Mouse (Mus musculus) kidney, adult 9 months (tissue): Measurements from ENCODE around the gene Med24.
A peak's percentile ranks its signal among the peaks of the same experiment; 100 is the strongest.

Source experiments
- DNase-seq: peaks from one replicate; pipeline ENCODE4 v3.0.0; 2022

The Med24 gene

DNA sequence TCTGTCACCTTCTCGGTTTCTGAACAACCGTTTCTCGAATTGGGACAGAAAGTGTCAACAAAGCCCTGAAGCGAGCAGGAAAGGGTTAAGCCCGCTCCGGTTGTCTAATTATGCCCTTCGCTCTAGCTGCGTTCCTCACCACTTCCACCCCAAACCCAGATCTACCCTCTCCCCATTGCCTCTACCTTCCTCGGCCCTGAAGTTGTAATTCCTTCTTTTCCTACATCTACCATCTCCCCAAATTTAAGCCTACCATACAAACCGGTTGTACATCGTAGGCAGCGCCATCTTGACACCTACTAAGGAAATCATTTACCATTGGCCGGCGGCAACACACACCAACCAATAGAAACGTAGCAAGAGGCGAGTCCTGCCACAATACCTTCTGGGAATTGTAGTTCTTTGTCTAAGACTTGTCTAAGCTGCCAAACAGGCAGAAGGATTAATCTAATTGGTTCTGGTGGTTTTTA, at the start of gene Med24:
Gene Med24 (minus strand): TSS at position 317 of the 470 bp plus-strand sequence.
- peak; percentile 96 for DNase-seq

DNA sequence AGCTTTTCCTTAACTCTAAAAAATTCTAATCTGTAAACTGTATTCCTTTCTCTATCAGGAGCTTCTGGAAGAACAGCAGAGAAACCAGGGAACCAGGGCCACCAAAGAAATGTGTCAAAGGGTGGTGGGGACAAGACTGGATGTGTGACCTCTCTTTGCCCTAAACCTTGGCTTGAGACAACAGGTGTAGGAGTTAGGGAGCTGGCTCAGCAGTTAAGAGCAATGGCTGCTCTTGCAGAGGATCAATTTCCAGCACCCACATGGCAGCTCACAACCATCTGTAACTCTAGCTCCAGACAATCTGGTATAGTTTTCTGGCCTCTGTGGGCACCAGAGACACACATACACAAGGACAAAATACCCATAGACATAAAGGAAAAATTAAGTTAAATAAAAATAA, 48.7 kb upstream of the Med24 start:
- no peak for DNase-seq

DNA sequence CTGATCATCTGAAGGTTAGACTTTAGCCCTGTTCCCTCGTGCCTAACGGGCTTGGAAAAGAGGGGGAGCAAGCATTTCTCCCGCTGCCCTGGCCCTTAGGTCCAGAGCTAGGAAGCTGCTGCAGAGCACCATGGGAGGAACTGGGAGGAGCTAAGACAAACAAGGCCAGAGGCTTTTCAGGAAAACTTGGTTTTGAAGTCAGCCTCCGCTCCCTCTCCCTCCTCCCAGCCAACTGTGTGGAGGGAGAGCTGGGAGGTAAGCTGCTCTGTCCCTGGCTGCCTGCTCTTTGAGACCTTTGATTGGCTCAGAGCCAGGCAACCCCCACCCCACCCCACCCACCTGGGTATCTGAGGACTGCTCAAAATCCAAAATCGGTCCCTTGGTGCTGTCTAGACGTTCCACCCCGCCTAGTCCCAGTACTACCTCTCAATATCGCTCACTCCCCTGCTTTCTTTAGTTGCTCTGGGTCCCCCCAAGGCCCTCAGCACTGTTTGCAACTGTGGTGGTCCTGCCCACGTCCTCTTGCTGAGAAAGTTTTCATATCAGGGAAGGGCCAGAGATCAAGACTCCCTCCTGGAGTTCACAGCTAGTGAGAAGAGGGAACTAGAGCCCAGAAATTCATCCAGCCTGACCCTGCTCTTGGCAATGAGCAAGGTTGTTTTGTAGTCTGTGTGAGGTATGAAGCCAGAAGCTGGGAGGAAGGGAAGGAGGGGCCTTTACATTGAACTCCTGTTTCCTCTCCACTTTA, 47.8 kb upstream of the Med24 start:
- DNase-seq = peak; percentile 92

DNA sequence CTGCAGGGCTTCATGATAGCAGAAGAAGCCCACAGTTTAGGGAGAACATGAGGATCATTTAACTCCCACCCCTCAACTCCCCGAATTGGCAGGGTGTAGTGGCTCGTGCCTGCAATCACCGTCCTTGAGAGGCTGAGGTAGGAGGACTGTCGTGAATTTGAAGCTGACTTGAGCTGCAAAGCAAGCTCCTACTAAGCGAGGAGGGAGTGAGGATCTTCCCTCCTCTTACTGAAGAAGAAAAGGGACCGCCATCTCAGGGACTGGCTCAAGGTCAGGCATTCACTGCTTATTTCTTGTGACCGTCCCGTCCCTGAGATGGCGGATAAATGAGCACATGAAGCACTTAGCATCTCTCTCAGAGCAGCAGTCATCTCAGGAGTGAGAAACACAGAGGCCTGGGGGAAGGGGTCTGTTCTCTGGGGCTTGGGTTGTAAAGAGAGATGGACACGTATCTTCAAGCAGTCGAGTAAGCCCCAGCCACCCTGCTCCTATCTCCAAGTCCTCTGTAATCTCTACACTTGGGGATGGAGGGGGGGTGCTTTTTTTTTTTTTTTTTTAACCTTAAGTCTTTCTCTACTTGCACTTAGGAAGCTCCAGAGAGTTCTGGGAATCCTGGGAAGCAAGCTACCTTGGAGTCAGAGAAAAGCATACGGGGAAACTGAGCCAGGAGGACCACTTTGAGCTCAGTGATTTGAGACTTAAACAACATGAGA, 47.0 kb upstream of the Med24 start:
- DNase-seq = no peak

DNA sequence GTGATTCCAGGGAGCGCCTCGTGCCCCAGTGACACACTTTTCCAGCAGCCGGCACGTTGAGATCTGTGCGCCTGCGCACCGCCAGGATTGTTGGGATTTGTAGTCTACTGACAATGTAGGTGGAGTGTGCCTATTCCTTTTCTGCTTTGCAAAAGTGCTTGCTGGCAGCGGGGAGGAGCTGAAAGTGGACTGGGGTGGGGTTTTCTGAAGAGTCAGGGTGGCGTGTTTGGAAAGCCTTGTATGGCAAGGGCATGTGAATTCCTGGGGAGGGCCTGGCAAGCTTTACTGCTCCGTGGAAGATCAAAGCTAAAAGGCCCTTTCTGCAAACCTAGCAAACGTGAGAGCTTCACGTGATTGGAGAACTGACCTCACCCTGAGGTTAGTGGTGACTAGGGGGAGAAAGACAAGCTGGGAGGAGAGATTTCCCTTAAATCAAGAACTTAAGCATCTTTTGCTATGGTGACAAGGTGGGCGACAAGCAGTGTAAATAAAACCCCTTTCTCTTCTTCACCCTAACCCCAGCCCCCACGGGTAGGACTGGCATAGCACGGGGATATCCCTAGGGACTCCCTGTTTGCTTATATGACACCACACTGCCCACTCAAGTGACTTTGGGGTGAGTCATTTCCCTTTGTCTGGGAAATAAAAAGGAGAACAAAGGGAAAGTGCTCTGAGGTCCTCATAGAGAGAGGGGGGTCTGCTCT, 46.3 kb upstream of the Med24 start:
- peak; percentile 100 for DNase-seq

DNA sequence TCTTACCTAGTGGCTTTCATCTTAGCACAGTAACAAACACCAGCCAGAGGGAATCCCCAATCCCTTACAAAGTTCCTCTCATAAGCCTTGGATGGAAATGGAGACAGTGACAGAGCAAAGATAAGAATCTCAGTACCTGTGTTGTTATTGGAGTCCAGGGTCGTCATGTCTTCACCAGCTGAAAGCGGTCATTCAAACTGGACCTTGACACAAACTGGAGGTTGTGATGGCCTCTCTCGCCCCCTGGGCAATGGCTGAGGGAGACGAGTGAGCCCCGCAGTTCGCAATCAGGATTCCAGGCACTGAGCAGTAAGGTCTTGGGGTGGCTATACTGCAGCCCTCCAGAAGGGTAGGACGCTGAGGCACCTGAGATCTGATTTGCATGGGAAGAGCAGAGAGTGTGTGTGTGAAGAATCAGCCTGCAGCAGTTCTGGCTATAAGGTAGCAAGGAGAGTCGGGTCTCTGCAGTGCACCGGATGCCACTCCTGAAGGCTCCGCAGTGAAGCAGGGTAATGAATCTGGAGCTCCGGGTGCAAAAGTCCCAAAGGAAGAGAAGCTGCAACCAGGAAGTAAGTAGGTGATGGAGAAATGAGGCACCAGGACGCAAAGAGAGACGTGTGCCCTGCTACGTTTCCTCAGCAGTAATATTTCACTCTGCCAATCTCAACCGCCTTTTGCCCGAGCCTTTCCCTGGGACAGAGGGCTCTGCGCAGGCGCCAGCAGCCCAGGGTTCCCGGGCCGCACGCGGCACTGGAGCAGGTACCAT, 45.5 kb upstream of the Med24 start, which contains the start of gene Nr1d1:
Gene Nr1d1 (minus strand): TSS at position 752 of the 766 bp plus-strand sequence.
- DNase-seq = no peak

DNA sequence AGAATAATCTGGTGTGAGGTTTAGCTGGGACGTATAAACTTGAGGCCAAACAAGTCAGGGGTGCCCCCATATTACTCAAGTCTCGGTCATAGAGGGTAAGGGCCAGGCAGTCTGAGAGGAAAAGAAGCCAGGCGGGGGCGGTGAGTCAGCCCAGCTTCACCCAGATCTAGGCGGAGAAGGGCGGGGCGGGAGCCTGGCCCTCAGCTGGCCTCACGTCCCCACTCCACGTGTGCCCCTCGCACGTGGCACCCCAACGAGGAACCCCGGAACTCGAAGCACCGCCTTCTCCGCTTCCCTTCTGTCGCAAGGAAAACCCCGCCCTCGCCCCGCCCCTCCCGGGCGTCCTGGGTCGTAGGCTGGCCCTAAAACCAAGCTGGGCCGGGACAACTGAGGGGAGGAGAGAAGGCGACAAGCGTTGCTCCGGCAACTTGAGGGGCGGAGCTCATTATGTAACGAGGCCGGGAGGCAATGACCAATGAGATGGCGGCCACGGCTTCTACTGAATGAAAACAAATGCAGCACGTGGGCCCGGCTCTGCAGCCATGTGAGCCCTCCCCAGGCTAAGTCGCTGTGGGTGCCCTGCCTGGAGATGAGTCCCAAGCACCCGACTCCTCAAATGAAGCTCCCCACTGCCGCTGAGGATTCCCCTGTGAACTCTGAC, 44.5 kb upstream of the Med24 start:
- DNase-seq = peak; percentile 100

DNA sequence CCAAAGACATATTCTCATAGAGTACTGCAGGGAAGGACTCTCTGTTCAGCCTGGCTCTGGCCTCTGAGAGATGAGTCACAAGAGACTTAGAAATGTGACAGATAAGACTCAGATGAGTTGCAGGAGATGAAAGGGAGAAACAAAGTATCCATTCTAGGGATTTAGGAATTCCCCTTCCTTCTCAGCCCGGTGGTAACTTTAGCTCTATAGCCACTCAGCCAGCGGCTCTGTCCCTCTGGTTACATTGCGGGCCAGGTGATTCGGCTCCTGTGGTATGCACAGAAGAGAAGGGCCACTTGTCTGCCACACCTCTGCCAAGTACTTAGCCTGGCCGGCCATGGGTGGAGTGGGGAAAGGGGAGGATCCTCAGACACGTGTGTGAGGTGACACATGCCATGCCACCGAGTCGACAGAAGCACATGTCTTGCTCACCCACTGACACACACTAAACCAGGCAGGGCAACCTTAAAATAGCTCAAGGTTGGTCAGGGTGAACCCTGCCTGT, 43.5 kb upstream of the Med24 start:
- peak; percentile 91 for DNase-seq

DNA sequence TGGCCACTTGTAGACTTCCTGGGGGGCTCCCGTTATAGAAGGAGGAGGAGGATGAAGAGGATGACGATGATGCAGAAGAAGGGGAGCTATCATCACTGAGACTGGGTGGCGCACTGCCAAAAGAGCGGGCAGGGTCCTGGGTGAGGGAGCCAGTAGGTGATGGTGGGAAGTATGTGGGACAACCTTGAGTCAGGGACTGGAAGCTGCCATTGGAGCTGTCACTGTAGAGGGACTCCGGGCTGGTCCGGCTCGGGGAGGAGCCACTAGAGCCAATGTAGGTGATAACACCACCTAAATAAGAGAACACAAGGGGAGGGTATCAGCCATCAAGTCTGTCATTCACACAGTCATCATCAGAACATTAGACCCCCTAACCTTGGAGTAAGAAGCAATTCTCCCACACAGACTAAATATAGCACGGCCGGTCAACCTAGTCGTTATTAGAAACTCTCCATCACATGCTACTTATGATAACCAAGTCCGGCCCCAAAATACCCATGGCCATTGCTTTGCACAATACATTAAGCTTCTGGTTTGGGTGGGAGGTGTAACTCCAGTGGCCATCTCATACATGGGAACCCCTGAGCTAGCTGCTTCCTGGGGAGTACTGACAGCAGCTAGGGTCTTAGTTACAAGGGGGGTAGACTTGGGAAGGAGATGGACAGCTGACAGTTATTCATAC, 42.8 kb upstream of the Med24 start:
- no peak for DNase-seq

DNA sequence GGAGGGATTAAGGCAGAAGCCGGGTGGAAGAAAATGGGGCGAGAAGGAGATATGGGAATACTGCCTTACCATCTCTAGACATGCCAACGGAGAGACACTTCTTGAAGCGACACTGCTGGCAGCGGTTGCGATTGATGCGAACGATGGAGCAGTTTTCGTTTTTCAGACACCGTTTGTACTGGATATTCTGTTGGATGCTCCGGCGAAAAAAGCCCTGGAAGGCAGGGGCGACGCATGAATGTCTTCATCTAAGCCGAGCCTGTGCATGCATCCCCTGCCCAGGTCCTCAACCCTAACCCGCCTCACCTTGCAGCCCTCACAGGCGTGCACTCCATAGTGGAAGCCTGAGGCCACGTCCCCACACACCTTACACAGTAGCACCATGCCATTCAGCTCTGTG, 41.9 kb upstream of the Med24 start:
- no peak for DNase-seq

DNA sequence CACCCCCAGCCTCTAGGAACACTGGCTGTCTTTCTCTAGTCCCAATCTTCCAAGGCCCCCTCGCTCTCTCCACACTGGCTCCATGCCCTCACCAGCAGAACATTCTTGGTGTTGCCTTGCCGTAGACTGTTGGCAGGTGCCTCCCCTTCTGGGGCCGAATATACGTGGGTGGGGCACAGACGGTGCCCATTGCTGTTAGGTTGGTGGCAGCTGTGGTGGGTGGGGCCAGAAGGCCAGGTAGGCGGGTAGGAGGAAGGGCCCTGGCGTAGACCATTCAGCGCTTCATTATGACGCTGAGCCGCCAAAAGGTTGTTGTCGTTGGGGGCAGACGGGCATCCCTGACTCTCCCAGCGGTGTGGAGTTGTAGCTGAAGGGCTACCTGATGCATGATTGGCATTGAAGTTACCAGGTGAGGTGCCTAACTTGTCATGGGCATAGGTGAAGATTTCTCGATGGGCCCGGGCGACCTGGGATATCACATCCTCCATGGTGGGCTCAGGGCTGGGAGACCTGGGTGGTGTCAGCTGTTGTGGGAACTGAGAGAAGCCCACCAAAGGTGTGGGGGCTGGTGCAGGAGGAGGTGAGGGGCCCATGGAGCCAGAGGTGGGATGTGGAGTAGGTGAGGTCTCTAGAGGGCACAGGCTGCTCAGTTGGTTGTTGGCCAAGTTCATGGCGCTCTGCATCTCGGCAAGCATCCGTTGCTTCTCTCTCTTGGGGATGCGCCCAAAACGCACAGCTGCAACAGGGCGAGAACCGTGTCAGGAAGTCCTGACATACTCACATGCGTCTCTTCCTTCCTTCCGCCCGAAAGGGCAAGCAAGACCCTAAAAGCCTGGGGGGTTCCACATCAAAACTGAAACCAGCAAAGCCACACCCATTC, 41.1 kb upstream of the Med24 start:
- peak; percentile 52 for DNase-seq

DNA sequence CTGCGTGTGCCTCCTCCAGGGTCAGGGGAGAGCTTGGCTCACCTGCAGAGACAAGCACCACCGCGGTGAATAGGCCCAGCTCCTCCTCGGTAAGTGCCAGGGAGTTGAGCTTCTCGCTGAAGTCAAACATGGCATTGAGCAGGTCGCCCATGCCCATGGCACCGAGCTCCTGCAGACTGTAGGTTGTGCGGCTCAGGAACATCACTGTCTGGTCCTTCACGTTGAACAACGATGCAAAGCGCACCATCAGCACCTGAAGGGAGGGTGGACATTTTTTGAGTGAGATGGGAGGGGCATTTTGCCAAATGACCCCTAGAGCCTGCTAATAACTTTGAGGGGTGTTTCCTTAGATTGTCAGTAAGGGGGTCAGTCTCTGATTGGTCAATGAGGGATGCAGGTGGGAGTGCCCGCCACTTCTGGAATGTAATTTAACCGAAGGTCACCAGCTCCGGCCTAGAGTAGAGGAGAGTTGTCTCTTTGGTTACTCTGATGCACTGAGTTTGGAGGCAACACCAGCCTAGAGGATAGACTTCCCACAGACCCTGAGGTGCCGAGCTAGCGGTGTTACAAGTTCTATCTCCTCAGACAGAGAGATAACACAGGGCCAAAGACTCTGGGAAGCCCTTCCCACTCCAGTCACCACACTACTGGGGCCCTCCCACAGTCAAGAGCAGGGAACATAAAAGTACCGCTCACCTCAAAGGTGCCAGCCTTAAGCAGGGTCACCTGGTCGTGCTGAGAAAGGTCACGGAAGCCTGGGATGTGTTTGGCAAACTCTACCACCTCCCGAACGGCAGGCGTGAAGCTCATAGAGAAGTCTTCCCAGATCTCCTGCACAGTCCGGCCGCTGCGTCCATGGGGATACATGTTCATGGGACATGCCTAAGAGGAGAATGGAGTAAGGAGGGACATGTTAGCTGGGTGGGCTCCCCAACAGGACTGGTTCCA, 40.0 kb upstream of the Med24 start:
- DNase-seq = no peak

DNA sequence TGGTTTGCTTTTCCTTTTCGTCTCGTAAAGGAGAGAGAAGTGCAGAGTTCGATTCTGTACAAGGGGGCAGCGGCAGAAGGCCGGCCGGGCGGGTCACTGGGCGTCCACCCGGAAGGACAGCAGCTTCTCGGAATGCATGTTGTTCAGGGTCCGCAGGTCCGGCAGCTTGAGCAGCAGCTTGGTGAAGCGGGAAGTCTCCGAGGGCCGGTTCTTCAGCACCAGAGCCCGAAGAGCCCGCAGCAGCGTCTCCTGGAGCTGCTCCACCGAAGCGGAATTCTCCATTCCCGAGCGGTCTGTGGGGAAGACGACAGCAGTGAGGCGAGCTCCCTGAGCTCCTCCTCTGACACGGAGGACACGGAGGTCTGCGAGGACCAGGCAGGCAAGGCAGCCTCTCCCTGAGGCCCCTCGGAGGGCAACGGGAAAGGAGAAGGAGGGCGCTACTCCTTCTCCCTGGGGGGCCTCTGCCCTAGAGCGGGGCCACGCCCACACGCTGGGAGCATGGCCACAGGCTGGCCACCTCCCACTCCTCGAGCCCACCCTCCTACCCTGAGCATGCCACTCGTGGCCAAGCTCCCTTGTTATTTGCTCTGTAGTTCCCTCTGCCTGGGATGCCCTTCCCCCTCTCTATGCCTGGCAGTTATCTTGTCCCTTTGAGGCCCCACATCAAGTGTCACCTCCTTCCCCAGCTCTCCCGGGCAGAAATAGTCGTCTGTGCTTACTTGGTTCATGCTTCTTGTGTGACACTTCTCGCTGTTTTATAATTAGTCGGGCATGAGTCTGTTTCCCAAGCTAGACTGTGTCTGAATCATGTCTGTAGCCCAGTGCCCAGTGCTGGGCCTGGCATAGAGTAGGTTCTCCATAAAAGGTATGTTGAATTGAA, 39.1 kb upstream of the Med24 start:
- no peak for DNase-seq

DNA sequence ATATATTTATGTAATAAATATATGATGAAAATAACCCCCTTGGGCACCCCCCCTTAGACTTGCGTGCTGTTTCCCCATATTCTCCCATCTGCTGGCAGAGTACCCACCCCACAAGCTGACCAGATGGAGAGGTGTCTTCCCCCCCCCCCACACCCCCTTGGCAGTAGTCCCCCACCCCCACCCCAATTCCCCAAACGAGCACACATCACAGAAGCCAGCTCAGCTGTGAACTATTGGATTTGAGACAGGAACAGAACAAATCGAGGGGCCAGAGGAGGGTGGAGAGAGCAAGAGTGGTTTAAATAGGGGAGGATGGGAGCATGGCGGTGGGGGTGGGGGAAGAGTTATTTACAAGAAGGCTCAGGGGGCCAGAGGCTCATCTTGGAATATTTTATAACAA, 38.5 kb upstream of the Med24 start:
- no peak for DNase-seq

DNA sequence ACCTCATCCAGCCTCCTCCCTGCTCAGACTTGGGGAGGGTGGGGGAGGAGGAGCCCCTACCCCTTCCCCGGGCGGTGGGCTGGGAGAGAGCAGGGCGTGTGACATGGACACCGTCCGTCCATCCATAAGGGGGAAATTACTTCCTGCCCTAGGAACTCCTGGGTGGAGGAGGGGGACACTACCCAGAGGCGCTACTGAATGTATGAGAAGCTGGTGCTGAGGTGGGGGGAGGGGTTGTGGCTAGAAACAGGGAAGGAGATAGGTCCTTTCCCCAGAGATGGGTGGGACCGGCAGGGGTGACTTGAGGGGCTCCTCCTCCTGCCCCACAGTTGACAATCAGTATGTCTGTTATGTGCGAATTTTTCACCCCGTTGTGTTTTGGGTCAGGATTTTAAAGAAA, 38.0 kb upstream of the Med24 start:
- DNase-seq = peak; percentile 56

DNA sequence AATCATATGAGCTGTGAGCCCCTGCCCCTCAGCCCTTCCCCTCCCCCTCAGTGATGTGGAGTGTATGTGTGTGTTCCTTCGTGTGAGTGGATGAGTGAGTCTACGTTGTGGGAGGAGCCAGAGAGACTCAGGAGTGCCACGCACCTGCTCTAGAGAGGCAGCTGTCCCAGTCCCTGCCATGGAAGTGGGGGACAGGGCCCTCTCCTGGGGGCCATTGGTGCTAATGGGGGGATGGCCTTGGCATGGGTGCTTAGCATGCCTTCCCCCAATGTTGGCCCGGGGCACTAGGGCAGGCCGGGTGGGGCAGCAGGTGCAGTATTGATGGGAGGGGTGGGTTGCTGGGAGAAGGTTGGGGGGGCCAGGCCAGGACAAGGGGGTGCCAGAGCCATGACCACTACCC, 37.6 kb upstream of the Med24 start:
- DNase-seq = no peak

DNA sequence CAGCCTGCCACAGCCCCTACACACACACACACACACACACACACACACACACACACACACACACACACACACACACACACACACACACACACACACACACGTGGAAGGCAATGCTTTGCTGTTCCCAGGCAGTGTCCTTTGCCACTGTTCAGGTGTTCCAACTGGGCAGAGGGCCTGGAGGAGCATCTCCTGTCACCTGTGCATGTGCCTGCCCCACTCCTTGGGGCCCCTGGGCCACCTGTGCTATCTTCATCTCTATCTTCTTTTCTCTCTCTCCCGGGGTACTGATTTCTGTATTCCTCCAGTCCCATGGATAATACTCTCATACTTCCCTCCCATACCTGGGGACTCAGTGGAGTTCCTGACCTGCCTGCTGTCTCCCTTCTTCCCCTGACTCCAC, 37.1 kb upstream of the Med24 start:
- DNase-seq = no peak
